Mouse (Mus musculus) kidney, postnatal 10 days (tissue): Measurements from ENCODE around the gene E130208F15Rik.
A peak's percentile ranks its signal among the peaks of the same experiment; 100 is the strongest.

ENCODE experiments used
- DNase-seq: peaks from one replicate; pipeline ENCODE4 v3.0.0; 2021; ENCODE audit warnings: mixed read lengths

Gene E130208F15Rik

DNA sequence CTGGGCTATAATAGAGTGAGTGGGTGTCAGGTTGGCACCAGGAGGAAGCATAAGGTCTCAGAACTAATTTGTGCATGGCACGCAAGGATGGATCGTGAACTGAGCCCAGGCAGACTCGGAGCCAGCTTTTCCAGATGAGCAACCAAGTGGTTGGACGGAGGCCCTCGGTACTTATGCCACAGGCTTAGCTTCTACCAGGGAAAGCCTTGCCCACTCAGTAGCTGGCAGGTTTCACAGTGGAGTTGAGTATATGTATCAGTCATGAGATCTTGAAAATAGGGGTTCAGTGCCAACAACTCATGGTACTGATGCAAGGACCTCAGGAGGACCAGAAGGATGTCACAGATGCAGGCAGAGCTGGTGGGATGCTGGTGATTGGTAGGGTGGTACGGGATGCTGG, 14.1 kb downstream of the E130208F15Rik start:
- no peak for DNase-seq

DNA sequence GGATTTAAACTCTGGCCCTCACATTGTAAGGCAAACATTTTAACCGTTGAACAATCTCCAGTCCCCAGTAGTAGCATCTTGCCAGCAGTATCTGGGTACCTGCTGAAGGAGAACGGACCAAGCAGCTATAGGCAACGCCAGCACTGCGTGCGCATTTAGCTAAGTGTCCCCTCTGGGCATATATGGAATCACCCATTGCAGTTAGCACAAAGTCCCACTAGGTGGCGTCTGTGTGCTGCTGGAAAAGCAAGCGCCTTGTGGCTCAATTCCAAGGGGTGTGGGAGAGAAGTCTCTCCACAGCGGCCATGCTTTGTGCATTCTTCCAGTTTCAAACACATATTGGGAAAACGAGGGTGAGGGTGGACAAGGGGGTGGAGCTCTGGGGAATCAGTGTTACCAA, 14.8 kb downstream of the E130208F15Rik start:
- DNase-seq: peak; percentile 94

DNA sequence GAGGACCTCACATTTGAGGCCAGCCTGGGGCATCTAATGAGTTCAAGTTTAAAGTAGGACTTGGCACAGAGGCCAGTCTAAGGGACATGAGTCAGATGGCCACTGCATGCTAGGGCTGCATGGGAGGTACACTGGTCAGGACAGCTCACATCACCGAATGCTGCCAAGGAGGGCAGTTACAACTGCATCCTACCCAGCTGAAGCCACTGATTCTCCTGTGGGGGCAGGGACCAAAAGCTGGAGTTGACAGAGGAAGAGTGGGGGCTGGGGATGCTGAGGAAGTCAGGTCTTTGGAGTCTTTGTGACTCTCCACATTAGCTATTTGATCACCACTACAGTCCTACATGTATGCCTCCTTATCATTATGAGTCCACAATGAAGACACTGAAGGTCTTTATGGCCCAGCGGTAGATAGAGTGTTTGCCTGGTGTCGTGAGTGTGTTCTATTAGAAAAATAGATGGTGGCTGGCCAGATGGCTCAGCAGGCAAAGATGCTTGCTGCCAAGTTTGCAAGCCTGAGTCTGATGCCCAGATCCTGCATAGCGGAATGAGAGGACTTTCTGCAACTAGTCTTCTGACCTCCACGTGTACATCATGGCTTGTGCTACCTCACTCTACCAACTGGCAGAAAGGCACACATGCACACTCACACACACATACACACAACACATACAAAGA, 18.0 kb downstream of the E130208F15Rik start:
- DNase-seq: no peak

DNA sequence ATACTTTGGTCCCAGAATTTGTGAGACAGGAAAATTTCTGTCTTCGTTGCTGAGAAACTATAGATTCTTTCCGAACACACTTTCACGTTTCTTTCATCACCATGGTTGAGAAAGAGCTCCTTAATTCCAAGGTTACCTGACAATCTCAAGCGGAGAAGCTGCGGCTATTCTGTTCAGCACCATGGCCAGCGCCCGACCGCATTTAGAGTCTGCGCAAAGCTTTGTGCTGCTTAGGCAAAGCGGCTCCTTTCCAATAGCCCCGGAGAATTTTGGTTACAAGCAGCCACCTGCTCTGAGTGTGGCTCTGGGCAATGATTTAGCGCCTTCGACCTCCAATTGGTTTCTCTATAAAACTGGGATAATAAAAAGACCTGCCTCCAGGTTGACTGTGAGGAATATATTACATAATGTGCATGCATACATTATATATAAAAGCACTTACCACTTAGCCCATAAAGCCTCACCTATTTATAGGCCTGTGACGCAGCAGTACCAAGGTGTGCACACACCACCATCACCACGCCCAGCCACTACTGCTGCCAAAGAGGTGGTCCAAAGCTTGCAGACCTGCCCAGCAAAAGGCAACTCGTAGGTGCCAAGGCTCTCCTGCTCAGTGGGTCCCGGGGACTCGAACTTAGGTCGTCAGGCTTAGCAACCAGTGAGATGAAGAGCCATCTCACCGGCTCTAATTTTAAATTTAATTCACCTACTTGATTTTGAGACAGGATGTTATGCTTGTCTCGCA, 25.3 kb downstream of the E130208F15Rik start:
- DNase-seq: peak; percentile 89

DNA sequence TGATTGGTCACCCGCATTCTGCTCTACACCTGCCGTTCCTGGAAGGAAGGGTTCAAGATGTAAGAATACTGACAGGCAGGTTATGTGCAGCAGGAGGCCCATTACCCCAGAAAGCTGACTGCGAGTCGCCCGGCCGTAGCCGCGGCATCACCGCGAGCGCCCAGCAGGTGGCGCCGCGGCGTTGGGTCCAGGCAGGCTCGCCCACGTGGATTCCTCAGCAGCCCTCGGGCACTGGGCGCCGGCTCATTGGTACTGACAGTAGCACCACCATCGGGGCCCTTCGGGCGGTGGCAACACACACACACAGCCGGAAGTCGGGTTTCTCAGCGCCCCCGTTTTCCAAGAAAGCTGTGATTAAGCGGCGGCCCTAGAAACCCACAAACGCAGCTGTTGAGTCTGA, 26.3 kb downstream of the E130208F15Rik start:
- DNase-seq: peak; percentile 80

DNA sequence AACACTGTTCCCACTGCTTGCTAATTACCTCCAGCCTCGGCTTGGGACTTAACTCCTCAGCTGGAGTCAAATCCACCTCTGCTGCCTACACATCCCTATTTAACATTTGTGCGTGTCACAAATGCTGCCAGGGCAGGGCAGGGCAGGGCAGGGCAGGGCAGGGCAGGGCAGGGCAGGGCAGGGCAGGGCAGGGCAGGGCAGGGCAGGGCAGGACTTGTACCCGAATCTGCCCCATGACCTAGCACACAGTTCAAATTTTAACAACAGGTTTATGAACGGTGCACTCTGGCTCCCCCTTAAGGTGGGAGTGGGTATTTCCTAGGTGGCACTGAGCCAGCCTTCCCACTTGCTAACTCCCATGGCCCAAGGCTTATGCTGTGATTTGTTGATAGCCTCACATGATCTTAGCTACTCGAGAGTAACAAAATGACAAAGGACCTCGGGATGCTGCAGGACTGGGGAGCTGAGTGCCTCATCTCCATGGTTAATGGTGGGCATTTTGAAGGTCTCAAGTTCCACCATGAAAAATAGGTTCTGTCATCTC, 31.8 kb downstream of the E130208F15Rik start:
- peak; percentile 82 for DNase-seq

DNA sequence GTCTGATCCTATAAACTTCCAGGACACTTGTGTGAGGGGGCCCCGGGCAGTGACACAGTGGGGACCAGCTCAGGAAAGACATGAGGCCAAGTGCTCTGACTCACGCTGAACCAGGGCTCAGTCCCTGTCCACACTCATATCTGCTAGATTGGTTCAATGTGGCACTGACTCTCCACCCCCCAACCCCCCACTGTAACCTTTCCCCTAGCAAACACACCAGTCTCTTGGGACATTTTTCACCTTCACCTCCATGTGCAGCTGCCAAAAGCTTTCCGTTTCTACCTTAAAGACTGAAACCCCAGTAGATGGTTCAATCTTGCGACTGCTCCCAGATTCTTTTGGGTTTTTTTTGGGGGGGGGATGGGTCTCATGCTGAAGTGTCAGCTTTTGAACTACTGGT, 32.5 kb downstream of the E130208F15Rik start:
- DNase-seq: no peak

DNA sequence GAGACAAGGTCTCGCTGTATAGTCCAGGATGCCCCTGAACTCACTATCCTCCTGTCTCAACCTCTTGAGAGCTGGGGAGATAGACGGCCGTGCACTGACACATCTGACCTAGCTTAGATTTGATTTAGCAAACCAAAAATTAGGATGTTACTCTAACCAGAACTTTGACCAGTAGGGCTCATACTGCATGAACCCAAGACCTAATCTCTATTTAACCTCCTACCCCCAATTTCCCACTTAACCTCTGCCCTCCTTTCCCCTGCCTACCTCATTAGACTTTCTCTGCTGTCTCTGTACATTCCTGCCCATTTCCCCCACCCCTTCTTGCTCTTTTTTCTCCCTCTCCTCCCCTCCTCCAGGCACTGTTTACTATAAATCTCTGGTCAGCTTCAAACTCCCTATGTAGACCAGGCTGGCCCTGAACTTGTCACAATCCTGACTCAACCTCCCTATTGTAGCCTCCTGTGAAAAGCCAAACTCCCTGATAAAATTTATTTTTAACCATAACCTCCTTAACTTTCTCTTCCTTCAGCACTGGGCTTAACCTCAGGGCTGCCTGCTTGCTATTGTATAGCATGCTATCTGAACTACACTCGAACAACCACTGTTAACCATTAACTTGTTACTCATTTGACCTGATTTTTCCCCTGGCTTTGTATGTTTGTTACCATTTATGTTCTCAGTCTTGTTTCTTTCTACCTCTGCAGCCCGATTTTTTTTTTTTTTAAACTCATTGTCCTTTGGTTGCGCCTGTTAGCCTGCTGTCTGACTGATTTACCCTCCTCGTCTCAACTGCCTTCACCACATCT, 37.0 kb downstream of the E130208F15Rik start:
- DNase-seq: no peak

DNA sequence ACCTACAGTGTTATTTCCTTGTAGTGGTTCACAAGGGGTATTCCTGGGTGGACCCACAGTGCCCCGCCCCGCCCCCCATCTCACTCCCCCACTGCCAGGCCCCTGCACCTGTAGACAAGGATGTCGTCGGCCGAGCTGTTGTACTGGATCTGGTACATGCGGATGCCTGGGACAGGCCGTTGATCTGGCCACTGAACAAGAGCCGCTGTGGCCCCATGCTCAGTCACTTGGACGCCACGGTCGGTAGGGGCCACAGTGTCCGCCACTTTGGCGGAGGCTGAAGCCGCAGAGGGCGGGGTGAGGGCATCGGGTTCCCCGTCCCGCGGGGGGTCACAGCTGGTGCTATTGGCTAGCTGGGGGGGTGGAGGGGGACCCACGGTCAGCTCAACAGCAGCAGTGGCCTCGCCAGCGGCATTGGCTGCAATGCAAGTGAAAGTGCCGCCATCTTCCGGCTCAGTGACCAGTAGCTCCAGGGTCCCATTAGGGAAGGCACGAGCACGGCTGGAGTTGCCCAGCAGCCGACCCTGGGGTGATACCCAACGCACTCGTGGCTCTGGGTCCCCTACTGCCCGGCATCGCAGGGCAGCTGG, 37.8 kb downstream of the E130208F15Rik start:
- peak; percentile 50 for DNase-seq

DNA sequence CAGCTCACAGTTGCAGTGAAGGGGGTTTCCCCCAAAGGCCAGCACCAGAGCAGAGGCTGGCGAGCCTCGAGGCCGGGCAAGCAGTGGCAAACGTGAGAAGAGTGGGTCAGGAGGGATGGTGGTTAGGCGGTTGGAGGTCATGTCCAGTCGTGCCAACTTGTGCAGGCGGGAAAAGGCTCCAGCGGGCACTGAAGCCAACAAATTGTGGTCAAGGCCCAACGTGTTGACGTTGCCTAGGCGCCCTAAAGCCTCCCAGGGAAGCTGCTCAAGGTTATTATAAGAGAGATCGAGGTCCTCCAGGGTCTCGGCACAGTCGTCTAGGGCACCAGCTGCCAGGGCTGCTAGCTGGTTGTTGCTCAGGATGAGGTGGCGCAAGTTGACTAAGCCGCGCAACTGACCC, 38.5 kb downstream of the E130208F15Rik start:
- DNase-seq: no peak

DNA sequence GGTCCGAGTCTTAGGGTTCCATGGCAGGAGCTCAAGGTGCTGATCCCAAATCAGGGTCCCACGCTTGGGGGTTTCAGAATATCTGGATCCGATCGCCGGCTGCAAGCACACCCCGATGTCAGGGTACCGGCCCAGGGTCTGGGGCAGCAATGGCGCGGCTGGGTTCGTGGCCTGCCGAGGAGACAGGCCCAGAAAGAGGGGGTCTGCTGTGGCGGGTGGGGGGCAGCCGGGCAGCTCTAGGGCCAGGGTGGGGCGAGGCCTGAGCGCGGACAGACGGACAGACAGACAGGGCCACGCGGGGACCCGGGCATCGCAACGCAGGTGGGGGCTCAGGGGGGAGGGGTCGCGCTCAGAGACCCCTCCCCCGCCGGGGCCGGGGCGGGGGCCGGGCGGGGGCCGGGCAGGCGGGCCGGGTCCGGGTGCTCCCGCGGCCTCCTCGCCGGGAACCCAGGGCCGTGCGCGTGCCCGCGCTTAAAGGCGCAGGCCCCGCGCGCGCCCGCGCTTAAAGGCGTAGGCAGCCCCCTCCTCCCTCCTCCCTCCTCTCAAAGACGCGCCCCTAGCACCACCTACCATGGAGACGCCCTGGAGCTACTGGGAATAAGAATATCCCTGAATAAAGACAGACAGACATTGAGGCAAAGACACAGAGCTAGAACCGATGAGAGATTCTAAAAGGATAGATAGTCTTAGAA, 41.3 kb downstream of the E130208F15Rik start, which contains the start of gene Lrfn3:
Gene Lrfn3 (minus strand): TSS at position 121 of the 692 bp plus-strand sequence.
- DNase-seq: peak; percentile 82

DNA sequence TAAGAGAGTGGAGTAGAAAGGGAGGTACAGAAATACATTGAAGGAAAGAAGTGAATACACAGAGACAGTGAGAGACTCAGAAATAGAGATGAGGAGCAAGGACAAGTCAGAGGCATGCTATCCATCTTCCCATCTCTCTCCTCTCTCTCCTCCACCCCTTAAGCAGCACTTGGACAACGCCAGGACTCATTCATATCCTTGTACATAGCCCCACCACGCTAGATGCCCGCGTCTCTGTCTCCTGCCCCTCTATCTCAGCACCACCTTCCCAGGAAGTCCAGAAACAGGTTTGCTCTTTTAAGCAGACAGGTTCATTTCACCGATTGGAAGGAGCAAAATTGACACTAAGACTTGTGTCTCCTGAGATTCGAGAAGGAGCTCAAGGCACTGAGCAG, 41.8 kb downstream of the E130208F15Rik start:
- no peak for DNase-seq

DNA sequence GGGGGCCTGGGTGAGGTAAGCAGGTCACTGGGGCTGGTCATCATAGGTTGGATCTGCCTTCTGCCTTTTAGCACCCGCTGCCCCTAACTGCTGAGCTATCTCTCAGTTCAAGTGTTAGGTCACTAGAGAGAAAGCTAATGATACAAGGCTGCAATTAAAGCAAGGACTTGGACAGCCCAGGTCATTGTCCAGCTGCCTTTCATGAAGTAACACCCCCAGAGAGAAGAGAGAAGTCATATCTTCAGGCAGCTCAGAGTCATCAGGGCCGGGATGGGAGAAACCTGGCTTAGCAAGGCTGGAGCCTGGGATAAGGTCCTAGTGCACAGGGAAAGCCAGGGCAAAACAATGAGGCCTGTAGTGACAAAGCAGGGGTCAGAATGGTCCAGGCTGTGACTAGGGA, 45.9 kb downstream of the E130208F15Rik start:
- no peak for DNase-seq
